Mouse (Mus musculus): ENCODE results near the gene Eif3j1. TPM values are rescaled to one million over a fixed set of nuclear protein-coding genes. Genes with fewer than 3 reads are reported as not detected.

The Eif3j1 gene
- polyA plus RNA-seq, 2 experiments, result 7.2 to 13.7 TPM

- Histone ChIP-seq H3K4me2 (ENCODE audit: low read depth) (no peak overlapping the region), H3K9me3 (ENCODE audit: control insufficient read depth, low read length) (no peaks in the 10 kb centered on the region), H3K36me3 (replicated peaks; ENCODE audit: control insufficient read depth, insufficient read depth, low read depth) (peaks cover 57% of the 10 kb centered on the region), H3K27me3 (ENCODE audit: control insufficient read depth, insufficient read depth, low read length) (no peaks in the 10 kb centered on the region), H3K9ac (replicated peaks) (no peak overlapping the region), H3K4me3 (ENCODE audit: insufficient read depth in 1 of 2, low read depth in 2 of 2, low read length in 2 of 2) (no peak overlapping the region), H3K4me1 (replicated peaks; ENCODE audit: control insufficient read depth in 2 of 2, insufficient read depth in 2 of 2, low read length in 1 of 2) (peaks cover 0 to 3% of the 10 kb centered on the region in 2 experiments; a peak in 1 of 4 replicates), H3K27ac (no peak overlapping the region)
- DNase-seq (ENCODE audit: low read depth in 3 of 3, low spot score in 3 of 3) (no peak), ATAC-seq (ENCODE audit: insufficient read depth) (no peak)
- TF ChIP-seq CTCF (IDR thresholded peaks at IDR 0.05; ENCODE audit: low read depth) (no peak), EP300 (IDR thresholded peaks at IDR 0.05; ENCODE audit: low read depth) (no peak)
Measured at GRCm38 (mm10) chr2:122043926-122044325, 15.6 kb downstream of the Eif3j1 start.

- no peak overlapping the region for H3K4me2 ChIP-seq (ENCODE audit: low read depth)
- H3K27me3 ChIP-seq (ENCODE audit: control insufficient read depth, insufficient read depth, low read length), result no peaks in the 10 kb centered on the region
- H3K4me3 ChIP-seq (ENCODE audit: insufficient read depth in 1 of 2, low read depth in 2 of 2, low read length in 2 of 2), result no peak overlapping the region
- H3K9me3 ChIP-seq (ENCODE audit: control insufficient read depth, low read length), result no peaks in the 10 kb centered on the region
- no peak for TF ChIP-seq CTCF (IDR thresholded peaks at IDR 0.05; ENCODE audit: low read depth)
- TF ChIP-seq EP300 (IDR thresholded peaks at IDR 0.05; ENCODE audit: low read depth), result no peak
- H3K27ac ChIP-seq, result no peak overlapping the region
- H3K9ac ChIP-seq (replicated peaks), result no peak overlapping the region
- no peaks in the 10 kb centered on the region for H3K4me1 ChIP-seq (replicated peaks; ENCODE audit: control insufficient read depth in 2 of 2, insufficient read depth in 2 of 2, low read length in 1 of 2)
- ATAC-seq (ENCODE audit: insufficient read depth), result no peak
- peaks cover 14% of the 10 kb centered on the region for H3K36me3 ChIP-seq (replicated peaks; ENCODE audit: control insufficient read depth, insufficient read depth, low read depth)
- no peak for DNase-seq (ENCODE audit: low read depth in 3 of 3, low spot score in 3 of 3)
- WGBS (ENCODE audit: insufficient replicate concordance), result 72% methylated on average over 11 of the region's 11 CpGs
Measured at GRCm38 (mm10) chr2:122059365-122060115, 31.2 kb downstream of the Eif3j1 start.

- no peak for DNase-seq (ENCODE audit: low read depth in 3 of 3, low spot score in 3 of 3)
- Histone ChIP-seq H3K4me2 (ENCODE audit: low read depth) (no peak overlapping the region), H3K27ac (no peak overlapping the region), H3K4me3 (ENCODE audit: insufficient read depth in 1 of 2, low read depth in 2 of 2, low read length in 2 of 2) (no peak overlapping the region), H3K27me3 (ENCODE audit: control insufficient read depth, insufficient read depth, low read length) (no peaks in the 10 kb centered on the region), H3K9me3 (ENCODE audit: control insufficient read depth, low read length) (no peaks in the 10 kb centered on the region), H3K9ac (replicated peaks) (no peak overlapping the region), H3K36me3 (replicated peaks; ENCODE audit: control insufficient read depth, insufficient read depth, low read depth) (no peaks in the 10 kb centered on the region; the same call in 1 of the 2 replicates), H3K4me1 (replicated peaks; ENCODE audit: control insufficient read depth in 2 of 2, insufficient read depth in 2 of 2, low read length in 1 of 2) (no peaks in the 10 kb centered on the region)
- WGBS (ENCODE audit: insufficient replicate concordance), result 38% methylated on average over 14 of the region's 14 CpGs
- TF ChIP-seq CTCF (IDR thresholded peaks at IDR 0.05; ENCODE audit: low read depth), result peak; percentile 56
- no peak for TF ChIP-seq EP300 (IDR thresholded peaks at IDR 0.05; ENCODE audit: low read depth)
- ATAC-seq (ENCODE audit: insufficient read depth), result no peak
Measured at GRCm38 (mm10) chr2:122065200-122065969, 37.0 kb downstream of the Eif3j1 start.

DNA sequence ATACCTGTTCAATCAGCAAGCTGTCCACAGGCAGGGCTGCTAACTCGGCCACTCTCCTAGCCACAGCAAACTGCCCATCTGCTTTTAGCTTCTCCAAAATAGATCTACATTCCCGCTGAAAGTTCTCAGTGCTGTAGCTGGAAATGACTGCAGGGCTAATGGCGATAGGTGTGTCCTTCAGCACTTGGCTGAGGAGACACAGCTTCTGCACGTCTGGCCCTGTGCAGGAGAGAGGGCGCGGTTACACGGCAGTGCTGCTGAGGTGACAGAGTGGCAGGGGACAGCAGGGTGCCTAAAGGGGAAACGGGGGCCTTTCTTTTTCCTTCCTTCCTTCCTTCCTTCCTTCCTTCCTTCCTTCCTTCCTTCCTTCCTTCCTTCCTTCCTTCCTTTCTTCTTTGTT lies 37.9 kb downstream of the Eif3j1 start:
- Histone ChIP-seq H3K9me3 (ENCODE audit: control insufficient read depth, low read length) (no peaks in the 10 kb centered on the region), H3K27me3 (ENCODE audit: control insufficient read depth, insufficient read depth, low read length) (no peaks in the 10 kb centered on the region), H3K4me1 (replicated peaks; ENCODE audit: control insufficient read depth in 2 of 2, insufficient read depth in 2 of 2, low read length in 1 of 2) (no peaks in the 10 kb centered on the region), H3K4me3 (ENCODE audit: insufficient read depth in 1 of 2, low read depth in 2 of 2, low read length in 2 of 2) (no peak overlapping the region), H3K36me3 (replicated peaks; ENCODE audit: control insufficient read depth, insufficient read depth, low read depth) (peaks cover 4% of the 10 kb centered on the region), H3K27ac (no peak overlapping the region), H3K4me2 (ENCODE audit: low read depth) (no peak overlapping the region), H3K9ac (replicated peaks) (no peak overlapping the region)
- WGBS (ENCODE audit: insufficient replicate concordance), result 70% methylated on average over 8 of the region's 8 CpGs
- no peak for TF ChIP-seq CTCF (IDR thresholded peaks at IDR 0.05; ENCODE audit: low read depth)
- no peak for ATAC-seq (ENCODE audit: insufficient read depth)
- no peak for DNase-seq (ENCODE audit: low read depth in 3 of 3, low spot score in 3 of 3)

GRCm38 (mm10) chr2:122069144-122069912 lies 41.0 kb downstream of the Eif3j1 start:
- 71% methylated on average over 6 of the region's 6 CpGs for WGBS (ENCODE audit: insufficient replicate concordance)
- no peak for ATAC-seq (ENCODE audit: insufficient read depth)
- H3K36me3 ChIP-seq (replicated peaks; ENCODE audit: control insufficient read depth, insufficient read depth, low read depth), result peaks cover 4% of the 10 kb centered on the region
- no peak overlapping the region for H3K4me3 ChIP-seq (ENCODE audit: insufficient read depth in 1 of 2, low read depth in 2 of 2, low read length in 2 of 2)
- H3K27me3 ChIP-seq (ENCODE audit: control insufficient read depth, insufficient read depth, low read length), result no peaks in the 10 kb centered on the region
- no peak overlapping the region for H3K9ac ChIP-seq (replicated peaks)
- H3K4me1 ChIP-seq (replicated peaks; ENCODE audit: control insufficient read depth in 2 of 2, insufficient read depth in 2 of 2, low read length in 1 of 2), result no peaks in the 10 kb centered on the region
- H3K9me3 ChIP-seq (ENCODE audit: control insufficient read depth, low read length), result no peaks in the 10 kb centered on the region
- H3K27ac ChIP-seq, result no peak overlapping the region
- H3K4me2 ChIP-seq (ENCODE audit: low read depth), result no peak overlapping the region
- no peak for TF ChIP-seq EP300 (IDR thresholded peaks at IDR 0.05; ENCODE audit: low read depth)
- DNase-seq (ENCODE audit: low read depth in 3 of 3, low spot score in 3 of 3), result peak in 1 of 3 experiments; percentile 3
